Comparison of ENCODE assay signal across 8 mouse cellular contexts in genomic region chr2:18997387-18997971, GRCm38 (mm10). TPM values are rescaled to one million over a fixed set of nuclear protein-coding genes. Genes with fewer than 3 reads are reported as not detected.
DNase-seq lines count a peak whose midpoint lies in the region; ATAC-seq and TF ChIP-seq lines count a peak whose summit lies in the region.

No protein-coding gene starts in this region.

- WGBS in forebrain, embryonic 16.5 days, result under 1% methylated on average over 46 of the region's 46 CpGs
- under 1% methylated on average over 46 of the region's 46 CpGs for WGBS in hindbrain, embryonic 13.5 days
- under 1% methylated on average over 46 of the region's 46 CpGs for WGBS in midbrain, embryonic 10.5 days
- WGBS in small intestine, adult 2 months, result 2% methylated on average over 46 of the region's 46 CpGs

- no peaks in the 10 kb centered on the region for H3K9me3 ChIP-seq in forebrain, embryonic 16.5 days (ENCODE audit: control insufficient read depth, low read length)
- H3K9me3 ChIP-seq in hindbrain, embryonic 13.5 days, result no peaks in the 10 kb centered on the region
- no peaks in the 10 kb centered on the region for H3K9me3 ChIP-seq in midbrain, embryonic 10.5 days (replicated peaks)

- peak; percentile 68 for DNase-seq in embryo, embryonic 10 days (ENCODE audit: low spot score)
- DNase-seq in embryo, embryonic 9.5 days (ENCODE audit: extremely low spot score), result no peak
- DNase-seq in left cerebral cortex, postnatal 14 days (ENCODE audit: low spot score in 2 of 2), result peak; percentile 18 to 32
- DNase-seq in midbrain, embryonic 10.5 days (ENCODE audit: low spot score), result peak; percentile 74

- TF ChIP-seq CTCF in bone marrow macrophage, adult 2 months (IDR thresholded peaks at IDR 0.05; ENCODE audit: low read depth, low read length), result no peak
- no peak for TF ChIP-seq CTCF in small intestine, adult 2 months (IDR thresholded peaks at IDR 0.05; ENCODE audit: extremely low read depth, insufficient read length, insufficient replicate concordance, low read depth, low read length)

- no peaks in the 10 kb centered on the region for H3K36me3 ChIP-seq in forebrain, embryonic 16.5 days (ENCODE audit: control insufficient read depth, insufficient read depth)
- no peaks in the 10 kb centered on the region for H3K36me3 ChIP-seq in hindbrain, embryonic 13.5 days
- H3K36me3 ChIP-seq in midbrain, embryonic 10.5 days, result no peaks in the 10 kb centered on the region
- H3K36me3 ChIP-seq in small intestine, adult 2 months (ENCODE audit: control insufficient read depth, insufficient read depth, low read length), result no peaks in the 10 kb centered on the region

- peak overlapping the region; percentile 85 for H3K9ac ChIP-seq in forebrain, embryonic 16.5 days (replicated peaks; ENCODE audit: low read depth, low read length)
- peak overlapping the region; percentile 86 for H3K9ac ChIP-seq in hindbrain, embryonic 13.5 days

- TF ChIP-seq POLR2A in bone marrow macrophage, adult 2 months (IDR thresholded peaks at IDR 0.05; ENCODE audit: borderline replicate concordance, low read depth, low read length), result no peak
- no peak for TF ChIP-seq POLR2A in small intestine, adult 2 months (IDR thresholded peaks at IDR 0.05; ENCODE audit: low read depth, low read length)

- H3K4me1 ChIP-seq in bone marrow macrophage, adult 2 months (ENCODE audit: control insufficient read depth, insufficient read depth, low read length), result peaks cover 28% of the 10 kb centered on the region
- peaks cover 16% of the 10 kb centered on the region for H3K4me1 ChIP-seq in forebrain, embryonic 16.5 days (replicated peaks; ENCODE audit: control insufficient read depth, insufficient read depth, low read length)
- peaks cover 21% of the 10 kb centered on the region for H3K4me1 ChIP-seq in hindbrain, embryonic 13.5 days (replicated peaks)
- peaks cover 34% of the 10 kb centered on the region for H3K4me1 ChIP-seq in midbrain, embryonic 10.5 days
- no peaks in the 10 kb centered on the region for H3K4me1 ChIP-seq in small intestine, adult 2 months (ENCODE audit: control insufficient read depth, insufficient read depth, insufficient read length, low read length)

- peak overlapping the region; percentile 98 for H3K4me3 ChIP-seq in bone marrow macrophage, adult 2 months (ENCODE audit: insufficient read depth, low read length)
- peak overlapping the region; percentile 82 for H3K4me3 ChIP-seq in forebrain, embryonic 16.5 days (replicated peaks; ENCODE audit: low read length)
- H3K4me3 ChIP-seq in hindbrain, embryonic 13.5 days, result peak overlapping the region; percentile 83
- peak overlapping the region; percentile 85 for H3K4me3 ChIP-seq in midbrain, embryonic 10.5 days
- peak overlapping the region; percentile 83 for H3K4me3 ChIP-seq in small intestine, adult 2 months (ENCODE audit: low read depth, low read length)

- peak overlapping the region; percentile 95 for H3K27ac ChIP-seq in bone marrow macrophage, adult 2 months (ENCODE audit: insufficient read depth, low read depth, low read length)
- H3K27ac ChIP-seq in forebrain, embryonic 16.5 days (ENCODE audit: low read length), result peak overlapping the region; percentile 91
- peak overlapping the region; percentile 93 for H3K27ac ChIP-seq in hindbrain, embryonic 13.5 days
- peak overlapping the region; percentile 92 for H3K27ac ChIP-seq in midbrain, embryonic 10.5 days (replicated peaks)
- peak overlapping the region; percentile 70 for H3K27ac ChIP-seq in small intestine, adult 2 months (ENCODE audit: insufficient read depth, low read depth, low read length)

- intact Hi-C loops in left cerebral cortex, postnatal 14 days (cut with DNase I), result loop anchor here (5.0 to 10.0 kb wide), 4 partner anchors 60 to 603 kb away; partner anchors contain the start of genes Bmi1, Commd3 and Dnajc1

- no peaks in the 10 kb centered on the region for H3K27me3 ChIP-seq in forebrain, embryonic 16.5 days (replicated peaks; ENCODE audit: control insufficient read depth, insufficient read depth, low read length)
- H3K27me3 ChIP-seq in hindbrain, embryonic 13.5 days, result no peaks in the 10 kb centered on the region
- peaks cover 42% of the 10 kb centered on the region for H3K27me3 ChIP-seq in midbrain, embryonic 10.5 days (ENCODE audit: low read depth, poor library complexity, severe bottlenecking)
- 0 out of 2 replicates have a peak, but pooled peaks cover 3% of the 10 kb centered on the region for H3K27me3 ChIP-seq in small intestine, adult 2 months (ENCODE audit: control insufficient read depth, insufficient read depth, low read length)

- peak; percentile 71 for ATAC-seq in forebrain, embryonic 16.5 days
- peak; percentile 83 for ATAC-seq in hindbrain, embryonic 13.5 days (ENCODE audit: low FRiP score)

- H3K4me2 ChIP-seq in forebrain, embryonic 16.5 days (ENCODE audit: low read length), result peak overlapping the region; percentile 75
- peak overlapping the region; percentile 94 for H3K4me2 ChIP-seq in hindbrain, embryonic 13.5 days

RNA-seq across cellular contexts. Expression of gene Pip4k2a, which starts 0.4 kb away (rescaled TPM):
- 165 and 187 TPM in 2 replicates for polyA plus RNA-seq in bone marrow macrophage, adult 2 months (2012; ENCODE audit: insufficient read depth, insufficient read length, missing spikeins)
- 10.9 and 11.2 TPM in 2 replicates for polyA plus RNA-seq in forebrain, embryonic 16.5 days (2015; fragmentation: Nextera tagmentation; extraction: Ambion mirVana)
- polyA plus RNA-seq in hindbrain, embryonic 13.5 days (2015; fragmentation: Nextera tagmentation; extraction: Ambion mirVana), result 10.8 and 11.1 TPM in 2 replicates
- 10 to 100 TPM; 40.9 to 41.0 TPM for total RNA-seq in left cerebral cortex, postnatal 14 days (2021)
- 7.7 and 7.9 TPM in 2 replicates for polyA plus RNA-seq in midbrain, embryonic 10.5 days (2016; fragmentation: Nextera tagmentation; extraction: Ambion mirVana)
- 1.4 and 2.2 TPM in 2 replicates for polyA plus RNA-seq in small intestine, adult 2 months (2012; rRNA removed)

RNA-seq across cellular contexts. Expression of gene 4930426L09Rik, which starts 0.7 kb away (rescaled TPM):
- 1.8 and 2.0 TPM in 2 replicates for polyA plus RNA-seq in bone marrow macrophage, adult 2 months (2012; ENCODE audit: insufficient read depth, insufficient read length, missing spikeins)
- 0.50 and 0.57 TPM in 2 replicates for polyA plus RNA-seq in forebrain, embryonic 16.5 days (2015; fragmentation: Nextera tagmentation; extraction: Ambion mirVana)
- polyA plus RNA-seq in hindbrain, embryonic 13.5 days (2015; fragmentation: Nextera tagmentation; extraction: Ambion mirVana), result 0.44 and 0.57 TPM in 2 replicates
- total RNA-seq in left cerebral cortex, postnatal 14 days (2021), result 1 to 10 TPM in 1 of 2 experiments, under 1 TPM in 1; 0.76 to 1.2 TPM
- 0.16 and 0.41 TPM in 2 replicates for polyA plus RNA-seq in midbrain, embryonic 10.5 days (2016; fragmentation: Nextera tagmentation; extraction: Ambion mirVana)
- polyA plus RNA-seq in small intestine, adult 2 months (2012; rRNA removed), result 0.06 and 0.20 TPM in 2 replicates

Comparison
In these comparisons a context has a peak if more than half of its experiments do, and no peak if none do; other contexts are left out.
1. RNA of gene Pip4k2a, which starts 0.4 kb away (polyA plus RNA-seq): 165 to 187 TPM in bone marrow macrophage, adult 2 months; 10.8 to 11.1 TPM in hindbrain, embryonic 13.5 days, 10.9 to 11.2 TPM in forebrain, embryonic 16.5 days, 7.7 to 7.9 TPM in midbrain, embryonic 10.5 days and 1.4 to 2.2 TPM in small intestine, adult 2 months; every median in the first group is over 10 times any median in the second.
2. Peak in every context shown above with its lines, with median percentiles within 50 percentile points of each other: H3K27ac ChIP-seq and H3K4me3 ChIP-seq.